Mouse (Mus musculus) heart, adult 2 months (tissue): ENCODE measurements around the gene Fxr1.

Source experiments
- CTCF ChIP-seq: fragments of 200-600 bp; IDR thresholded peaks from 2 replicates; pipeline ENCODE4 v1.8.1; 2022; ENCODE audit warnings: antibody characterized with exemption, mild to moderate bottlenecking, moderate library complexity
- POLR2A ChIP-seq: fragments of 200-500 bp; IDR thresholded peaks from 2 replicates; pipeline ENCODE4 v1.6.1; 2011; ENCODE audit warnings: mild to moderate bottlenecking, low read depth, low read length, control low read depth; ENCODE audit not compliant: insufficient read depth

DNA sequence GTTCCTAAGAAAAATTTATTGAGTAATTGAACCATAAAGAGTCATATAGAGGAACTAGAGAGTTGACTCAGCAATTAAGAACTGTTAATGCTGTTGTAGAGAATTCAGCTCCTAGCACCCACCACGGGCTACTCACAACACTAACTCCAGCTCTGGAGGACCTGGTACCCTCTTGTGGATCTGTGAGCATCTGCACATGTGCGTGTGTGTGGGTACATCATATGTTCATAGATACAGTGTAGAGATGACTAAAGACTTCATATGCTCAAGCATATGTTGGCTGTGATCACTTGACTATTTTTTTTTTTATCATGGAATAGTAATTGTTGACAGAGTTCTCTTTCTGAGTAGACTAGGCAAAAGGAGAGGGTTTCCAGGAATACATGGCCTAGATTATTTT lies 42.6 kb downstream of the Fxr1 start:
- TF ChIP-seq CTCF: no peak
- TF ChIP-seq POLR2A: no peak
